Mouse (Mus musculus) liver, postnatal 0 days (tissue): ENCODE measurements around the gene Teddm3. TPM values are rescaled to one million over a fixed set of nuclear protein-coding genes. Genes with fewer than 3 reads are reported as not detected.
"Not testable (repeated sequence)": the region's sequence is repeated elsewhere in the genome, so short reads cannot be mapped to it uniquely, and the experiment has no call there.

Experiments used
- ATAC-seq: fragments of 200-750 bp; cut with Nextera tagmentation; 2 replicates; pipeline ENCODE4 v1.8.0; 2017; ENCODE audit warnings: mild to moderate bottlenecking, moderate library complexity
- DNase-seq: peaks from one replicate; pipeline ENCODE4 v3.0.0-alpha.2; 2016
- H3K27ac ChIP-seq: fragments of 300-500 bp; sonication (generic); 2 replicates; pipeline ENCODE4 v1.5.1; 2014; ENCODE audit warnings: antibody characterized with exemption, moderate library complexity, mild to moderate bottlenecking, low read depth
- H3K27me3 ChIP-seq: fragments of 300-500 bp; sonication (generic); 2 replicates; pipeline ENCODE4 v1.6.1; 2014; ENCODE audit warnings: low read length, control low read depth, mixed read lengths; ENCODE audit not compliant: insufficient read depth
- H3K36me3 ChIP-seq: fragments of 300-500 bp; sonication (generic); replicated peaks from 2 replicates; pipeline ENCODE4 v1.6.1; 2014; ENCODE audit warnings: mild to moderate bottlenecking, control low read depth, low read length, moderate library complexity, mixed read lengths; ENCODE audit not compliant: insufficient read depth
- H3K4me1 ChIP-seq: fragments of 300-500 bp; sonication (generic); 2 replicates; pipeline ENCODE4 v1.6.1; 2014; ENCODE audit warnings: antibody characterized with exemption, mild to moderate bottlenecking, control low read depth; ENCODE audit not compliant: insufficient read depth
- H3K4me2 ChIP-seq: fragments of 300-500 bp; sonication (generic); 2 replicates; pipeline ENCODE4 v1.6.1; 2014; ENCODE audit warnings: low read depth, mild to moderate bottlenecking, low read length, moderate library complexity, mixed read lengths
- H3K4me3 ChIP-seq: fragments of 300-500 bp; sonication (generic); 2 replicates; pipeline ENCODE4 v1.5.1; 2014; ENCODE audit warnings: low read depth, low read length
- H3K9ac ChIP-seq: fragments of 300-500 bp; sonication (generic); replicated peaks from 2 replicates; pipeline ENCODE4 v1.6.1; 2014; ENCODE audit warnings: mild to moderate bottlenecking, moderate library complexity
- H3K9me3 ChIP-seq: fragments of 300-500 bp; sonication (generic); 2 replicates; pipeline ENCODE4 v1.6.1; 2016; ENCODE audit warnings: mild to moderate bottlenecking, control low read depth, low read length, mixed read lengths
- CTCF ChIP-seq: sonication (generic); IDR thresholded peaks from 2 replicates; pipeline ENCODE4 v1.5.1; 2016; ENCODE audit warnings: antibody characterized with exemption, low read depth
- EP300 ChIP-seq: IDR thresholded peaks from 2 replicates; pipeline ENCODE4 v1.6.1; 2016; ENCODE audit warnings: antibody characterized with exemption, low read depth, mild to moderate bottlenecking
- WGBS: fragments of 180-500 bp; shearing (Covaris S2); extraction: QIAGEN DNeasy Blood & Tissue Kit; methylation state at CpG from one replicate; pipeline ENCODE4 v1.1.7; 2014; ENCODE audit not compliant: insufficient replicate concordance; 5-methylcytosine and 5-hydroxymethylcytosine counted together
- polyA plus RNA-seq: library from polyadenylated mRNA; unstranded; fragments of >200 nt; fragmentation: Nextera tagmentation; extraction: Ambion mirVana; gene quantifications from 2 replicates; pipeline ENCODE4 v1.2.1, GENCODE M21; 2015

Teddm3 gene
- polyA plus RNA-seq, 1 experiment from 2014 or later: not detected

- no peaks in the 10 kb centered on the region for H3K36me3 ChIP-seq
- TF ChIP-seq EP300 (no peak), CTCF (no peak)
- H3K4me1 ChIP-seq: no peaks in the 10 kb centered on the region
- no peak overlapping the region for H3K4me3 ChIP-seq
- H3K4me2 ChIP-seq: no peak overlapping the region
- no peaks in the 10 kb centered on the region for H3K27me3 ChIP-seq
- no peaks in the 10 kb centered on the region for H3K9me3 ChIP-seq
- 68% methylated on average over 4 of the region's 4 CpGs for WGBS
- ATAC-seq (no peak), DNase-seq (no peak)
- no peak overlapping the region for H3K27ac ChIP-seq
- no peak overlapping the region for H3K9ac ChIP-seq
Observed at GRCm38 (mm10) chr16:21151564-21152361, 2.0 kb downstream of the Teddm3 start.

GRCm38 (mm10) chr16:21149896-21150295 is 3.9 kb downstream of the Teddm3 start:
- H3K9me3 ChIP-seq: no peaks in the 10 kb centered on the region
- H3K27ac ChIP-seq: no peak overlapping the region
- DNase-seq (no peak), ATAC-seq (no peak)
- no peak overlapping the region for H3K4me3 ChIP-seq
- no peak overlapping the region for H3K9ac ChIP-seq
- no peaks in the 10 kb centered on the region for H3K4me1 ChIP-seq
- H3K36me3 ChIP-seq: no peaks in the 10 kb centered on the region
- no peaks in the 10 kb centered on the region for H3K27me3 ChIP-seq
- no peak overlapping the region for H3K4me2 ChIP-seq
- TF ChIP-seq CTCF (no peak), EP300 (no peak)

GRCm38 (mm10) chr16:21148451-21148850 is 5.3 kb downstream of the Teddm3 start:
- ATAC-seq, H3K4me3 ChIP-seq, H3K9me3 ChIP-seq, H3K4me1 ChIP-seq, H3K4me2 ChIP-seq, H3K36me3 ChIP-seq, H3K9ac ChIP-seq, H3K27ac ChIP-seq, H3K27me3 ChIP-seq, DNase-seq: not testable (repeated sequence)
- WGBS: 65% methylated on average over 1 of the region's 1 CpGs

DNA sequence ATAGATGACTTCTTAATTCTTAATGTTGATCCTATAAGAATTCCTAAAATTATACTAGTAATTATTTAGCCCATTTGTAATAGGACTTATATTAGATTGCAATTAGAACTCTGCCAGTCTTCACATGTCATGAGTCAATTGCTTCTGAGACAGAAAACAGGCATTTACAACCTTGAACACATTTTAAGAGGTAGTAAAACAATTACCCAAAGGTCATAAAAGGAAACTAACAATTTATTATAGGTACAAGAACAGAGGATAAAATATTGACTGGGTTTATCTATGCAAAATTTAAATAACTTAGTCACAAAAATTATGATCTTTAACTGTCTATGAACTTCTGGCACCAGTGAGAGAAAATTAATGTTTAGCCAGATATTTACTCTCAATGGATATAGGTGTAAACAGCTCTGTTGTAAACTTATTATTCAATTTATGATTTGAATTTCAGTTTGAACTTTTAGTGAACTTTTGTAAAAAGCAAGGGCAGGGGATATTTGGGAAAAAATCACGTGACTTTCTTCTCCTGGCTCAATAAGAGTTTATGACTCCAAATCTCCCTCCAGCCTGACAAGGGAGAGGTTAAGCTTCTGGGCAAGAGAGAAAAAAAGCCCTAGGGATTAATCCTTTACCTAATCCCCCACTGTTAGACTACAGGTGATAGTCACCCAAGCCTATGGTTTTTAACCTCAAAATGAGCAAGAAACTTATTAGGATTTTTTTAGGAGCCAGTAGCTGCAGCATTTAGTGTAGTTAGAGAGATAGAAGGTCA is 17.3 kb downstream of the Teddm3 start:
- no peak for DNase-seq
- Histone ChIP-seq H3K27ac (no peak overlapping the region), H3K27me3 (no peaks in the 10 kb centered on the region), H3K9me3 (no peaks in the 10 kb centered on the region), H3K4me3 (no peak overlapping the region), H3K9ac (no peak overlapping the region), H3K36me3 (no peaks in the 10 kb centered on the region), H3K4me1 (no peaks in the 10 kb centered on the region), H3K4me2 (no peak overlapping the region)
- no peak for ATAC-seq
- TF ChIP-seq EP300 (no peak), CTCF (no peak)
- 52% methylated on average over 1 of the region's 1 CpGs for WGBS

GRCm38 (mm10) chr16:21127666-21128065 is 26.1 kb downstream of the Teddm3 start:
- not testable (repeated sequence) for H3K4me3 ChIP-seq, ATAC-seq, H3K27me3 ChIP-seq, H3K9ac ChIP-seq, H3K4me1 ChIP-seq, H3K27ac ChIP-seq, H3K4me2 ChIP-seq, H3K36me3 ChIP-seq, DNase-seq, H3K9me3 ChIP-seq
- 62% methylated on average over 3 of the region's 3 CpGs for WGBS

GRCm38 (mm10) chr16:21122776-21123175 is 31.0 kb downstream of the Teddm3 start:
- 59% methylated on average over 2 of the region's 2 CpGs for WGBS
- H3K27ac ChIP-seq, H3K4me1 ChIP-seq, ATAC-seq, H3K9me3 ChIP-seq, H3K36me3 ChIP-seq, H3K9ac ChIP-seq, H3K27me3 ChIP-seq, H3K4me2 ChIP-seq, DNase-seq, H3K4me3 ChIP-seq: not testable (repeated sequence)
